Mouse (Mus musculus): ENCODE measurements around the gene Rai1.

Rai1 gene

DNA sequence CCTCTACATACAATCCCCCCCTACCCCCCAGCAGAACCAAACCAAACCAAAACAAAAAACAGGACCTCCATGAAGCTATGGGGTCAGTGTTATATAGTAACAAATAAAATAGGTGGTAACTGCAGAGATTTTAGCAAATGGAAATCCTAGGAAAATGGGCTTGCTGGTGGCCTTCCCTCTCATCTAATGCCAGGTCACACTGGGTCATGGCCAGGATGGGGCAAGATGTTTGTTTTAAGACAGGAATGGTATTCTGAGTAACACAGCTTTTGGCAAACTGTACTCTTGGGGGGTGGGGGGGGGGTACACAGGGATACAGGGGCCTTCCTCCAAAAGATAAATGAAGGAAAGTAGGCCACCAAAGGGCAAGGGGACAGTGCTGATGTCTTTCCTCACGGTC lies 57.7 kb downstream of the Rai1 start:
- no peak for DNase-seq (ENCODE audit: low read depth, low spot score)

- no peak for DNase-seq (ENCODE audit: low read depth, low spot score)
These were observed 58.5 kb downstream of the Rai1 start for GRCm38 (mm10) chr11:60163362-60163761.

GRCm38 (mm10) chr11:60164450-60164849 lies 59.6 kb downstream of the Rai1 start:
- DNase-seq (ENCODE audit: low read depth, low spot score) = no peak

DNA sequence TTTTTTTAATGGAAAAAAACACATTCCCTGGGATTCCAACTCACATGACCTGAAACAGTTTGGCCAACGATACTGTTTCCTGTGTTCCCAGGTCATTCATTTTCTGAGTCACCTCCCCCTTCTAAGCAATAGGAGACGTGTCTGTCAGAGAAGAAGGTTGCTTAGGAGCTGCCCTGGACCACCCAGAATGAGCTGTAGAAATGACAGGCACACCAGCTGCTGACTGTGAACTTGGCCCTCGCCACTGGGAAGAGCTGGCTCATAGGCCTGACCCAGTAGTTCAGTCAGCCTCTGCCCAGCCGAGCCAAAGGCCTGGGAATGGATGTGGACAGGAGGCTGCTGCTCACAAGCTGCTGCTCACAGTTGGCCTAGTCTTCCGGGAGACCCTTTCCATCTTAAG lies 60.3 kb downstream of the Rai1 start:
- no peak for DNase-seq (ENCODE audit: low read depth, low spot score)

- no peak for DNase-seq (ENCODE audit: low read depth, low spot score)
These were observed 64.0 kb downstream of the Rai1 start for GRCm38 (mm10) chr11:60168780-60169179.

GRCm38 (mm10) chr11:60172074-60172473 lies 67.3 kb downstream of the Rai1 start:
- DNase-seq (ENCODE audit: low read depth, low spot score) = no peak

DNA sequence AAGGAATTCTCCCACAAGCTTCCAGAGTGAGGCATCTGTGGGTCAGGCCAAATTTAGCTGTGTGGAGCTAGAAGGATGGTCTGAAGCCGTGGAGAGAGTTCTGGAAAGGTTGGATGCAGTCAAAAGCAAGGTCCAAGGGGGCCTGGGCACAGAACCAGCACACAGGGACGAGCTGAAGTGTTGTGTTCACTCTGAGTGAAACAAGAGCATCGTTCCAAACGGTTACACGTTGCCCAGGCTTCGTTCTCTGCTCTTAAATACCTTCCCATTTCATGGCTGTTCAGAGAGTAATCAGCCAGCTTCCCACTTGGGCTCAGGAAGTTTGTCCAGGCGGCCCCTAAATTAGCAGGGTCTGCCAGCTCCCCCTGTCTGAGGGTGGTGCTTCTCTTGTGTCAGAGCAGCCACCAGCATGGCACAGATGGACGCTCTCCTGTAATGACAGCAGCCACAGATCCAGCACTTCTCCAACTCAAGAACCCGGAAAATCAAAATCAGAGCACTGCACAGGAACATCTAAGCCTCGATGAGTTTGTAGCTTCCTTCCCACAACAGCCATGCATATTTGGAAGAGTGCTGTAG lies 68.9 kb downstream of the Rai1 start:
- no peak for DNase-seq (ENCODE audit: low read depth, low spot score)

DNA sequence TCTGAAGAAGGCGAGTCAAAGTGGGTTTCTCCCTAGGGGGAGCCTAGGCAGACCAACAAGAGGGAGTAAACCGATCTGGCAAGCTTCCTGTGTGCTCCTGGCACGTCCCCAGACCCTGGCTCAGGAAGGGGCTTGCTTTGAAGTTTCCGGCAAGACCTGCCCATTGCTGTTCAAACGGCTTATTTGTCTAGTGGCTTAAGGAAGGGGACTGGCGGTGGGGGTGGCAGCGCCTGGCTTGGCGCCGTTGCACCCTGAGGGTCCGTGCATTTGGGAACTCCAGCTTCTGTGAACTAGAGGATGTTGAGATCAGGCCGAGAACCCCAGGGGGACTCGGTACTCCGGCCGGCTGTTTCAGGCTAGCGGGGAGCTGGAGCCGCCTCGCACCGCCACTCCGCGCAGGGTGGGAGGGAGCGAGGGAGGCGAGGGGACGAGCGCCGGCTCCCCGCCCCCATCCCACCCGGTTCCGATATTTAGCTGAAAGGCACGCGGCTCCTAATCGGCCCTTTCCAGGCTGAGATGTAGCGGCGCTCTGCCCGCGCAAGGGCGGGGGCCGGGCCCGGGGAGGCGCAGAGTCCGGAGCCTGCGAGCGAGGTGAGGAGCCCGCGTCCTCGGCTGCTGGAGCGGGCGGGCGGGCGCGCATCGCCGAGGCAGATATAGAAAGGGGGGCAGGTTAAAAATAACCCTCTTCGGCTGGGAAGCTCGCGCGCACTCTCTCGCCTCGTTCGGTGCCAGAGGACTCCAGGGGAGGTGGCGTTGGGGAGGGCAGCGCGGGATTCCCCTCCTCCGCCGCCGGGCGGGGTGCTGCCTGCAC lies 70.8 kb downstream of the Rai1 start:
- DNase-seq (ENCODE audit: low read depth, low spot score) = peak; percentile 45

DNA sequence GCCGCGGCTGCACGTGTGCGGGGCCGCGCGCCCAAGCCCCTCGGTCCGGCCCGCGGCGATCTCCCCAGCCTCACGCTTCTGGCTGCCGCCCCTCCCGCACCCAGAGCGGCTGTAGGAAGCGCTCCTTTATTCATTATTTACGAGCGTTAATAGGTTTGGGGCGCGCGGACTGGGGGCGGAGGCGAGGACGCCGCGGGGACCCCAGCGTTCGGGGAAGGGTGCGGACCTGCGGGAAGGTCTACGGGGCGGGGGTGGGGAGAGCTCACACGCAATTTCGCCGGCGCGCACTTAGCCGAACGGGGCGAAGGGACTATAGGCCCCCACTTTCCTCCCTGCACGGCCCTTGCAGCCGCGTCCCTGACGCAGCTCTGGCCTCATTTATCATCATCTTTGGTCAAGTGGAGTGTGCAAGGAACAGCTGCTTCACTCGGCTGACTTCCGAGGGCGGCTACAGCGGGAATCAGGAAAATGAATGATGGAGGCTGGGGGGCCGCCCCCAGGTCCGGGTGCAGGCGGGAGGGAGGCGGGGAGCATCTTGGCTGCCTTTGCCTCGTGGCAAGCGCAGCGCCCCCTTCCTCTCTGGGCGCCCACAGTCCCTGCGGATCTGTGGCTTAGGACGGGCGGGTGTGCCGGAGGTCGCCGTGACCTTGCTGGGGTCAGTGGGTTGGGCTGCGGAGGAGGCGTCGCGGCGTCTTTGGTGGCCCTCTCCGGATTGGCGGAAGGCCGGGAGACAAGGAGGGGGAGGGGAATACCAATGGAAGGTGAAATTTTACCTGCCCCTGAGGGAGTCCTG lies 71.6 kb downstream of the Rai1 start:
- DNase-seq (ENCODE audit: low read depth, low spot score) = peak; percentile 61

GRCm38 (mm10) chr11:60176975-60177657 lies 72.3 kb downstream of the Rai1 start:
- no peak for DNase-seq (ENCODE audit: low read depth, low spot score)

DNA sequence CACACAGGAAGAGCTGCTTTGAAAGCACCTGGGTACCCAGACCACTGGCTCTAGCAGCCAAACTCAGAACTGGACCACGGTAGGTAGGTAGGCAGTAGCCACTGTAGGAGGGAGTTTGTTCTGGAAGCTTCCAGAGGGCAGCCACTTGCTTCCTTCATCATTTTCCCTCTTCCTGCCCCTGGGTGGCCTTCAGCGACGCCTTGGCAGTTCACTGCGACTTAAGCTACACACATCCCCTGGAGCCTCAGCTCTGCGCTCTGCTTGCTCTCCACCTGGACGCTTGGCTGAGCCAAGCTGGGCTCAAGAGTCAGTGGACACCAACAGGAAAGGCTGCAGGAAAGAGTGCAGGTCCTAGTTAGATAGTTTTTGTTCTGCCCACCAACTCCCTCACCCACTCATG lies 73.2 kb downstream of the Rai1 start:
- DNase-seq (ENCODE audit: low read depth, low spot score) = no peak

DNA sequence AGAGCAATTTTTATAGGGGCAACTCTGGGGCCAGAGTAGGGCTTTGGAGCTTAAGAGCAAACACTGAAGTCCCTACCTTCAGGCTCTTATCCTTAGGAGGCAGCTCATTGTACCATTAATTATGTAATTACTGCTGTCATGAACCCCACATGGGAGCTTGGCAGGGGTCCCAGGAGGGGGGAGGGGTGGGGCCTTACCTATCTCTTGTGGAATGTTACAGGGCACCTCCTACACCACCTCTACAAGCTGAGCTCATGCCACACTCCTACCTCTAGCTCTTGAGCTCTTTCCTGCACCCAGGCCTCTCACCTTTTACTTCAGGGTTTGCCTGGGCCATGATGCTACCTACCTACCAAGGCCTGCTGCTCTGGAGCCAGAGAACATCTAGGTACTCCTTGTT lies 73.7 kb downstream of the Rai1 start:
- DNase-seq (ENCODE audit: low read depth, low spot score) = no peak

- DNase-seq (ENCODE audit: low read depth, low spot score) = no peak
These were observed 77.4 kb downstream of the Rai1 start for GRCm38 (mm10) chr11:60182116-60182670.

GRCm38 (mm10) chr11:60182741-60183140 lies 77.9 kb downstream of the Rai1 start:
- no peak for DNase-seq (ENCODE audit: low read depth, low spot score)

DNA sequence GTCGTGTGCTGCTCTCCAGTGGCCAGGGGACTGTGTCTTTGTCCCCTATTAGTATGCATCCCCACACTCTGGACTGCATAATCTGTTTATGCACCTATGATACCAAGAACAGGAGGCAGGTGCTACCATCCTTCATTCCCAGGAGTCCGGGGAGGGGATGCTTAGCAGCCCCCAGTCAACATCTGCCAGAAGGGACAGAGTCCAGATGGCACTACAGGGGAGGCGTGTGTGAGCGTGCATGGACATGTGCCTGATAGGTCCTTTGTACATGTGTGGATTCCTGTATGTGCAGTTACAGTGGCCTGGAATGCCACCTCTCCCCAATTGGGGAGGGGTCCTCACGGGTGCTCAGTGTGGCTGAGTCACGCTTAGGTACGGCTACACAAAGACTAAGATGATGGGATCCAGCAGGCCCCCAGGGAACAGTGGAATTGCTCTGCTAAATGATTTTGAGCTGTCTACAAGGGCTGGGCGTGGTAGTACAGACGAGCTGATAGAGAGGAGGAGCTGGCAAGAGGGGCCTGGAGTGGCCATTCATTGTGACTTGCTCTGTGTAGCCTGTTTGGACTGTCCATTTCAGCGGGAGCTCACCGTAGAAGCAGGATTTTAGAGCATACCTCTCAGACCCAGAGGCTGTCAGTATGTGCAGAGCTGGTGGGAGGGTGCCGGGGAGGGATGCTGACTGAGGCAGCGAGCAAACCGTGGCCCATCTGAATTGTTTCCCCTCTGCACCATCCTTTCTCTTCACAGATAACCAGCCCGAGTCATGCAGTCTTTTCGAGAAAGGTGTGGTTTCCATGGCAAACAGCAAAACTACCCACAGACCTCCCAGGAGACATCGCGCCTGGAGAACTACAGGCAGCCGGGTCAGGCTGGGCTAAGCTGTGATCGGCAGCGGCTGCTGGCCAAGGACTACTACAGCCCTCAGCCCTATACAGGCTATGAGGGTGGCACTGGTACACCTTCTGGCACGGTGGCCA lies 79.8 kb downstream of the Rai1 start:
- DNase-seq (ENCODE audit: low read depth, low spot score) = peak; percentile 43

DNA sequence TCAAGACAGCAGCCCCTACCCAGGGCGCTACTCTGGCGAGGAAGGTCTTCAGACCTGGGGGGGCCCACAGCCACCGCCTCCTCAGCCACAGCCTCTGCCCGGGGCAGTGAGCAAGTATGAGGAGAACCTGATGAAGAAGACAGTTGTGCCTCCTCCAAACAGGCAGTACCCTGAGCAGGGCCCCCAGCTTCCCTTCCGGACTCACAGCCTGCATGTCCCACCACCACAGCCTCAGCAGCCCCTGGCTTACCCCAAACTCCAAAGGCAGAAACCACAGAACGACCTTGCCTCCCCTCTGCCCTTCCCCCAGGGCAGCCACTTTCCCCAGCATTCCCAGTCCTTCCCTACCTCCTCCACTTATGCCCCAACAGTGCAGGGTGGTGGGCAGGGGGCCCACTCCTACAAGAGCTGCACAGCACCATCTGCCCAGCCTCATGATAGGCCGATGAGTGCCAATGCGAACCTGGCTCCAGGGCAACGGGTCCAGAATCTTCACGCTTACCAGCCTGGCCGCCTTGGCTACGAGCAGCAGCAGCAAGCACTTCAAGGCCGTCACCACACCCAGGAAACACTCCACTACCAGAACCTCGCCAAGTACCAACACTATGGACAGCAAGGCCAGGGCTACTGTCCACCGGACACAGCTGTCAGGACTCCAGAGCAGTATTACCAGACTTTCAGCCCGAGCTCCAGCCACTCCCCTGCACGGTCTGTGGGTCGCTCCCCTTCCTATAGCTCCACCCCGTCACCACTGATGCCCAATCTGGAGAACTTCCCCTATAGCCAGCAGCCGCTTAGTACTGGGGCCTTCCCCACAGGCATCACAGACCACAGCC lies 80.8 kb downstream of the Rai1 start:
- no peak for DNase-seq (ENCODE audit: low read depth, low spot score)

DNA sequence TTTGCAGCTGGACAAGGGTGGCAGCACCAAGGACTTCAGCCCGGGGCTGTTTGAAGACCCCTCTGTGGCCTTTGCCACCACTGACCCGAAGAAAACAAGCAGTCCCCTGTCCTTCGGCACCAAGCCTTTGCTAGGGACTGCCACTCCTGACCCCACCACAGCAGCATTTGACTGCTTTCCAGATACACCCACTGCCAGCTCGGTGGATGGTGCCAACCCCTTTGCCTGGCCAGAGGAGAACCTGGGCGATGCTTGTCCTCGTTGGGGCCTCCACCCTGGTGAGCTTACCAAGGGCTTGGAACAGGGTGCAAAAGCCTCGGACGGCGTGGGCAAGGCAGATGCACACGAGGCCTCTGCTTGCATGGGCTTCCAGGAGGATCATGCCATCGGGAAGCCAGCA lies 82.3 kb downstream of the Rai1 start:
- DNase-seq (ENCODE audit: low read depth, low spot score) = no peak

GRCm38 (mm10) chr11:60188275-60188853 lies 83.6 kb downstream of the Rai1 start:
- DNase-seq (ENCODE audit: low read depth, low spot score) = peak; percentile 2

DNA sequence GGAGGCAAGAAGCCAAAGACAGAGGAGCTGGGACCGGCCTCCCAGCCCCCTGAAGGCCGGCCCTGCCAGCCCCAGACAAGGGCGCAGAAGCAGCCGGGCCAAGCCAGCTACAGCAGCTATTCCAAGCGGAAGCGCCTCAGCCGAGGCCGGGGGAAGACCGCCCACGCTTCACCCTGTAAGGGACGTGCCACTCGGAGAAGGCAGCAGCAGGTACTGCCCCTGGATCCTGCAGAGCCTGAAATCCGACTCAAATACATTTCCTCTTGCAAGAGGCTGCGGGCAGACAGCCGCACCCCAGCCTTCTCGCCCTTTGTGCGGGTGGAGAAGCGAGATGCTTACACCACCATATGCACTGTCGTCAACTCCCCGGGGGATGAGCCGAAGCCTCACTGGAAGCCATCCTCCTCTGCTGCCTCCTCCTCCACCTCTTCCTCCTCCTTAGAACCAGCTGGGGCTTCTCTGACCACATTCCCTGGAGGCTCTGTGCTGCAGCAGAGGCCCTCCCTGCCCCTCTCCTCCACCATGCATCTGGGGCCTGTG lies 84.8 kb downstream of the Rai1 start:
- no peak for DNase-seq (ENCODE audit: low read depth, low spot score)
